Mouse (Mus musculus) liver, embryonic 12.5 days (tissue): ENCODE measurements around the gene Rpl19. TPM values are rescaled to one million over a fixed set of nuclear protein-coding genes. Genes with fewer than 3 reads are reported as not detected.

Experiments used
- ATAC-seq: fragments of 200-750 bp; cut with Nextera tagmentation; 2 replicates; pipeline ENCODE4 v1.8.0; 2017; ENCODE audit warnings: moderate number of reproducible peaks, mild to moderate bottlenecking, moderate library complexity
- H3K27ac ChIP-seq: fragments of 300-500 bp; sonication (generic); 2 replicates; pipeline ENCODE4 v1.5.1; 2016; ENCODE audit warnings: mild to moderate bottlenecking
- H3K27me3 ChIP-seq: fragments of 300-500 bp; sonication (generic); replicated peaks from 2 replicates; pipeline ENCODE4 v1.6.1; 2016; ENCODE audit warnings: mild to moderate bottlenecking, moderate library complexity
- H3K36me3 ChIP-seq: fragments of 300-500 bp; sonication (generic); 2 replicates; pipeline ENCODE4 v1.6.1; 2016; ENCODE audit warnings: mild to moderate bottlenecking, moderate library complexity
- H3K4me1 ChIP-seq: fragments of 300-500 bp; sonication (generic); 2 replicates; pipeline ENCODE4 v1.6.1; 2016
- H3K4me2 ChIP-seq: fragments of 300-500 bp; sonication (generic); 2 replicates; pipeline ENCODE4 v1.6.1; 2016; ENCODE audit warnings: mild to moderate bottlenecking, moderate library complexity
- H3K4me3 ChIP-seq: fragments of 300-500 bp; sonication (generic); 2 replicates; pipeline ENCODE4 v1.5.1; 2016; ENCODE audit warnings: mild to moderate bottlenecking, moderate library complexity
- H3K9ac ChIP-seq: fragments of 300-500 bp; sonication (generic); 2 replicates; pipeline ENCODE4 v1.6.1; 2016; ENCODE audit warnings: mild to moderate bottlenecking, moderate library complexity
- H3K9me3 ChIP-seq: fragments of 300-500 bp; sonication (generic); replicated peaks from 2 replicates; pipeline ENCODE4 v1.6.1; 2016; ENCODE audit warnings: mild to moderate bottlenecking, moderate library complexity
- WGBS: fragments of 180-500 bp; shearing (Covaris S2); methylation state at CpG from one replicate; pipeline ENCODE4 v1.1.7; 2016; ENCODE audit not compliant: insufficient replicate concordance; 5-methylcytosine and 5-hydroxymethylcytosine counted together
- polyA plus RNA-seq: library from polyadenylated mRNA; unstranded; fragments of >200 nt; fragmentation: Nextera tagmentation; extraction: Ambion mirVana; gene quantifications from 2 replicates; pipeline ENCODE4 v1.2.1, GENCODE M21; 2016

Gene Rpl19
- polyA plus RNA-seq, 1 experiment from 2014 or later = 913 TPM

- no peaks in the 10 kb centered on the region for H3K9me3 ChIP-seq
- no peak overlapping the region for H3K4me2 ChIP-seq
- WGBS = 58% methylated on average over 5 of the region's 5 CpGs
- H3K27me3 ChIP-seq = peaks cover 13% of the 10 kb centered on the region
- peaks cover 26% of the 10 kb centered on the region for H3K4me1 ChIP-seq
- no peak overlapping the region for H3K4me3 ChIP-seq
- peaks cover 36% of the 10 kb centered on the region for H3K36me3 ChIP-seq
- no peak overlapping the region for H3K9ac ChIP-seq
- no peak overlapping the region; the same call in 1 of the 2 replicates for H3K27ac ChIP-seq
- no peak for ATAC-seq
Measured at GRCm38 (mm10) chr11:98030701-98031442, 4.4 kb downstream of the Rpl19 start.

- WGBS = 12% methylated on average over 5 of the region's 5 CpGs
- Histone ChIP-seq H3K9me3 (no peaks in the 10 kb centered on the region), H3K4me2 (no peak overlapping the region), H3K27me3 (peaks cover 19% of the 10 kb centered on the region), H3K4me1 (peaks cover 27% of the 10 kb centered on the region), H3K27ac (no peak overlapping the region; the same call in 1 of the 2 replicates), H3K4me3 (no peak overlapping the region), H3K9ac (no peak overlapping the region), H3K36me3 (peaks cover 36% of the 10 kb centered on the region)
- ATAC-seq = no peak
Measured at GRCm38 (mm10) chr11:98031443-98031770, 4.9 kb downstream of the Rpl19 start.

GRCm38 (mm10) chr11:98034061-98034460 lies 7.6 kb downstream of the Rpl19 start:
- WGBS = 69% methylated on average over 5 of the region's 5 CpGs
- peaks cover 24% of the 10 kb centered on the region for H3K36me3 ChIP-seq

DNA sequence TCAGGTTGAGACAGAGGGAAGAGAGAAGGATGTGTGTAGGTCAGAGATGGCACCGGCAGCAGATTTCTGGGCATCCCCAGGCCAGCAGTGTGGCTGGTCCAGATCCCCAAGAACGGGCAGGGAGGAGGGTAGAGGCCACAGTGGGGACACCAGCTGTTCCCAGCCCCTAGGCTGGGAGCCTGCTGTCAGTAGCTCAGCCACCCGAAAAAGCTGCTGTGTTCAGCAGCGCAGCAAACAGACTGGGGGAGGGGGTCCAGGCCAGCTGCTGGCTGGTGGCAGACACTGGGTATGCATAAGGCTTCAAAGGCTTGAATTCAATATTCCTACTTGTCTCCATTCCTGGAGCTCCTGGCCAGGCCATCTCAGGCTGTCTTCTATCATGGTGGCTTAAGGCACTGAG lies 8.3 kb downstream of the Rpl19 start:
- H3K27me3 ChIP-seq = peaks cover 45% of the 10 kb centered on the region
- ATAC-seq = no peak
- no peak overlapping the region for H3K4me3 ChIP-seq
- H3K27ac ChIP-seq = no peak overlapping the region
- WGBS = 57% methylated on average over 4 of the region's 4 CpGs
- H3K9ac ChIP-seq = no peak overlapping the region
- H3K36me3 ChIP-seq = peaks cover 16% of the 10 kb centered on the region
- H3K9me3 ChIP-seq = no peaks in the 10 kb centered on the region
- peaks cover 12% of the 10 kb centered on the region for H3K4me1 ChIP-seq
- no peak overlapping the region for H3K4me2 ChIP-seq

More at GRCm38 (mm10) chr11:98034061-98034460, 7.6 kb downstream of the Rpl19 start:
- no peak overlapping the region for H3K9ac ChIP-seq
- H3K27ac ChIP-seq = no peak overlapping the region
- ATAC-seq = no peak
- no peak overlapping the region for H3K4me2 ChIP-seq
- H3K27me3 ChIP-seq = peaks cover 40% of the 10 kb centered on the region
- no peaks in the 10 kb centered on the region for H3K9me3 ChIP-seq
- no peak overlapping the region for H3K4me3 ChIP-seq
- peaks cover 12% of the 10 kb centered on the region for H3K4me1 ChIP-seq

GRCm38 (mm10) chr11:98035977-98036377 lies 9.5 kb downstream of the Rpl19 start:
- no peak for ATAC-seq

GRCm38 (mm10) chr11:98037871-98038270 lies 11.4 kb downstream of the Rpl19 start:
- H3K27ac ChIP-seq = no peak overlapping the region
- H3K4me1 ChIP-seq = peaks cover 12% of the 10 kb centered on the region
- no peak overlapping the region for H3K4me2 ChIP-seq
- no peaks in the 10 kb centered on the region for H3K9me3 ChIP-seq
- H3K9ac ChIP-seq = no peak overlapping the region
- no peak overlapping the region for H3K4me3 ChIP-seq
- no peak for ATAC-seq
- H3K27me3 ChIP-seq = peaks cover 55% of the 10 kb centered on the region
- 55% methylated on average over 14 of the region's 14 CpGs for WGBS
- no peaks in the 10 kb centered on the region for H3K36me3 ChIP-seq

More at GRCm38 (mm10) chr11:98035977-98036377, 9.5 kb downstream of the Rpl19 start:
- Histone ChIP-seq H3K27ac (no peak overlapping the region), H3K9me3 (no peaks in the 10 kb centered on the region), H3K4me1 (peaks cover 12% of the 10 kb centered on the region), H3K27me3 (peaks cover 45% of the 10 kb centered on the region), H3K4me2 (peak overlapping the region; percentile 59), H3K4me3 (peak overlapping the region; percentile 32), H3K9ac (no peak overlapping the region), H3K36me3 (peaks cover 5% of the 10 kb centered on the region)
- WGBS = 2% methylated on average over 26 of the region's 27 CpGs

- 58% methylated on average over 8 of the region's 8 CpGs for WGBS
Measured at GRCm38 (mm10) chr11:98040975-98041374, 14.5 kb downstream of the Rpl19 start.

DNA sequence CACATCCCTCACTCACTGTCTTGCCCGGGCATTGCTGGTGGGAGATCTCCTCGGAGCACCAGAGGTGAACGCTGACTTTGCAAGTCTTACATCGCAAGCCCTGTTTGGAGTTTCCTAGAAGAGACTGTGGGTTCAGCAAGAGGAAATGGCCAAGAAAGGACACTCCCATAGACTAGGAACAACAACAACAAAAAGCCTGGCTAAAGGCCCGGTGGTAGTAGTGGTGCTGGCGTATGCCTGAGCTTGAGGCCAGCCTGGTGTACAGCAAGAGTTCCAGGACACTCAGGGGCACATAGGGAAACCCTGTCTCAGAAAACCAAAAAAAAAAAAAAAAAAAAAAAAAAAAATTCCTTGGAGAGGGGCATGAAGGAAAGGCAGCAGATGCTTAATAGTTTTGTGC lies 16.2 kb downstream of the Rpl19 start:
- no peaks in the 10 kb centered on the region for H3K4me1 ChIP-seq
- no peak overlapping the region for H3K9ac ChIP-seq
- no peaks in the 10 kb centered on the region for H3K36me3 ChIP-seq
- 53% methylated on average over 6 of the region's 6 CpGs for WGBS
- no peaks in the 10 kb centered on the region for H3K9me3 ChIP-seq
- ATAC-seq = no peak
- peaks cover 37% of the 10 kb centered on the region for H3K27me3 ChIP-seq
- H3K27ac ChIP-seq = no peak overlapping the region
- no peak overlapping the region for H3K4me3 ChIP-seq
- H3K4me2 ChIP-seq = no peak overlapping the region

More at GRCm38 (mm10) chr11:98040975-98041374, 14.5 kb downstream of the Rpl19 start:
- Histone ChIP-seq H3K9me3 (no peaks in the 10 kb centered on the region), H3K9ac (no peak overlapping the region), H3K27ac (no peak overlapping the region), H3K27me3 (peaks cover 48% of the 10 kb centered on the region), H3K4me1 (peaks cover 7% of the 10 kb centered on the region), H3K4me2 (no peak overlapping the region), H3K4me3 (no peak overlapping the region), H3K36me3 (no peaks in the 10 kb centered on the region)
- ATAC-seq = no peak

DNA sequence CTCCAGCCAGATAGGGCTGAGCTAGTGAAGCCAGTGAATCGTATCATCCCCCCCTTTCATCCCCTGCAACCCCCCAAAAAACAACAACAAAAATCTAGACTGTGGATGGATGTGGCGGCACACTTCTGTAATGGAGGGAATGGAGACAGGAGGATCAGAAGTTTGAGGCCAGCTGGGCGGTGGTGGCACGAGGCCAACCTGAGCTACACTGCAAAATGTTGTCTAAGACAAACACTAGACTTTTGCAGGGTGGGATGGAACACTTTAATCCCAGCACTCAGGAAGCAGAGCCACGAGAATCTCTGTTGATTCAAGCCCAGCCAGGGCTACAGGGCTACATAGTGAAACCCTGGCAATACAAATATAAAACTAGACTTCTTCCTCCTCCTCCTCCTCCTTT lies 17.6 kb downstream of the Rpl19 start:
- no peak for ATAC-seq

GRCm38 (mm10) chr11:98045596-98045995 lies 19.1 kb downstream of the Rpl19 start:
- Histone ChIP-seq H3K9ac (no peak overlapping the region), H3K9me3 (no peaks in the 10 kb centered on the region), H3K4me1 (no peaks in the 10 kb centered on the region), H3K4me2 (no peak overlapping the region), H3K27me3 (peaks cover 52% of the 10 kb centered on the region), H3K36me3 (no peaks in the 10 kb centered on the region), H3K27ac (no peak overlapping the region), H3K4me3 (no peak overlapping the region)
- WGBS = 57% methylated on average over 4 of the region's 4 CpGs
- no peak for ATAC-seq

More for the DNA sequence above, 17.6 kb downstream of the Rpl19 start:
- Histone ChIP-seq H3K4me2 (no peak overlapping the region), H3K4me3 (no peak overlapping the region), H3K4me1 (no peaks in the 10 kb centered on the region), H3K9ac (no peak overlapping the region), H3K27ac (no peak overlapping the region), H3K36me3 (no peaks in the 10 kb centered on the region), H3K27me3 (peaks cover 42% of the 10 kb centered on the region), H3K9me3 (no peaks in the 10 kb centered on the region)
- WGBS = 55% methylated on average over 5 of the region's 5 CpGs

GRCm38 (mm10) chr11:98046466-98046865 lies 20.0 kb downstream of the Rpl19 start:
- no peak for ATAC-seq
- H3K36me3 ChIP-seq = no peaks in the 10 kb centered on the region

DNA sequence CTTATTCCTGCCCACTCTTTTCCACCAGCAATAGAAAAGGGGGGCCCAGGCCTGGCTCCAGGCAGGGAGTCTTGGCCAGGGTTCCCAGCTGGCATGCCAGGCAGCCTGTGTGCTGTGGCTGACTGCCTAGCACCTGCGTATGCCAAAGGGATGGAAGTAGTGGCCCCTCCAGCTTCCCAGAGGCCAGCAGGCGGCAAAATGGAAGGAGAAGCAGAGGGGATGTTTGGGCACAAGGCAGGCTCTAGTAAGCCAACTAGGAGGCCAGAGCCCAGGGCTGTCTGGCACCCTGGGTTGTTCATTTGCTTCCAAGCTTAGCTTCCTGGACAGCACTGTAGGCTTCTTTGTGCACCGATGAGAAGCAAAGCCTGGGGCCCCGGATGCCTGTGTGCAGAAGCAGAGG lies 21.2 kb downstream of the Rpl19 start:
- Histone ChIP-seq H3K27me3 (peaks cover 64% of the 10 kb centered on the region), H3K9me3 (no peaks in the 10 kb centered on the region), H3K4me3 (no peak overlapping the region), H3K36me3 (no peaks in the 10 kb centered on the region), H3K4me2 (no peak overlapping the region), H3K9ac (no peak overlapping the region), H3K27ac (no peak overlapping the region), H3K4me1 (peaks cover 10% of the 10 kb centered on the region; the same call in 1 of the 2 replicates)
- no peak for ATAC-seq
- 59% methylated on average over 4 of the region's 4 CpGs for WGBS

More at GRCm38 (mm10) chr11:98046466-98046865, 20.0 kb downstream of the Rpl19 start:
- Histone ChIP-seq H3K9ac (no peak overlapping the region), H3K27me3 (peaks cover 56% of the 10 kb centered on the region), H3K27ac (no peak overlapping the region), H3K4me2 (no peak overlapping the region), H3K4me3 (no peak overlapping the region), H3K4me1 (no peaks in the 10 kb centered on the region), H3K9me3 (no peaks in the 10 kb centered on the region)
- WGBS = 47% methylated on average over 1 of the region's 1 CpGs
